Mouse (Mus musculus): ENCODE measurements around the gene Cachd1.

Cachd1 gene

GRCm38 (mm10) chr4:100776043-100776870 lies at the start of gene Cachd1:
Gene Cachd1, plus strand, starts transcription at chr4:100776675.
- DNase-seq, result peak; percentile 80

DNA sequence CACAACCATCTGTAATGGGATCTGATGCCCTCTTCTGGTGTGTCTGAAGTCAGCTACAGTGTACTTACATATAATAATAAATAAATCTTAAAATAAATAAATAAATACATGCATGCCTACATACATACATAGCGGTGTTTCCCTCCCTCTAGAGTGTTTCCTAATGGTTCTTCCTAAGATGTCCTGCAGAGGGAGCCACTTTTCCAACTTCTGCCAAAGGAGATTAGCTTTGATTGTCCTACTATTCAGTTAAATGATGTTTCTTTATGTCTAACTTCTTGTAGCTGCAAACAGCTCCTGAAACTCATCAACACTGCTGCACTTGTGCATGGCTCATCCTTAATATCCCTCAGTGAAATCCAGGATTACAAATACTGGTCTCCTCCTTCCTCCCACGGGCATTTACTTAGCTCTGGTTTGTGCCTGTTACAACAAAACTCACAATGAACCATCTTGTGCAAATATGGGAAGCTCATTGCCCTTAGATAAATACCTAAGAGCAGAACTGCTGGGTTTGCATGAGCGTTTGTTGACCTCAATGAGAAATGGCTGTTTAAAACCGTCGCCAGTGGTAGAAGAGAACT lies 47.5 kb upstream of the Cachd1 start:
- DNase-seq, result peak; percentile 52

GRCm38 (mm10) chr4:100735098-100735935 lies 41.2 kb upstream of the Cachd1 start:
- DNase-seq, result no peak

- no peak for DNase-seq
Measured at GRCm38 (mm10) chr4:100735936-100736349, 40.5 kb upstream of the Cachd1 start.

DNA sequence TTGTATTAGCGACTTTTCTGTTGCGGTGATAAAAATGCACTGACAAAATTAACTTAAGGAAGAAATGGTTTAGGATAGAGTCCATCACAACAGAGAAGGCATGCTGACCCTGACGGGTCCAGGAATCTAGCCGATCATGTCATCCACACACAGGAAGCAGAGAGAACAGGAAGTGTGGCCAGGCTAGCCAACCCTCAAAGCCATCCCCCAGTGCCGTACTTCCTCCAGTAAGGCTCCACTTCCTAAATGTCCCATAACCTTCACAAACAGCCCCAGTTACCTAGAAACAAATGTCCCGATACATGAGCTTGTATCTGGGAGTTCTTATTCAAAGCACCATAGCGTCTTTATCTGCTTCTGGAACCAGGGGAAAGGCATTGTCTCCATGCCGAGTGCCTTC lies 32.9 kb upstream of the Cachd1 start:
- no peak for DNase-seq

DNA sequence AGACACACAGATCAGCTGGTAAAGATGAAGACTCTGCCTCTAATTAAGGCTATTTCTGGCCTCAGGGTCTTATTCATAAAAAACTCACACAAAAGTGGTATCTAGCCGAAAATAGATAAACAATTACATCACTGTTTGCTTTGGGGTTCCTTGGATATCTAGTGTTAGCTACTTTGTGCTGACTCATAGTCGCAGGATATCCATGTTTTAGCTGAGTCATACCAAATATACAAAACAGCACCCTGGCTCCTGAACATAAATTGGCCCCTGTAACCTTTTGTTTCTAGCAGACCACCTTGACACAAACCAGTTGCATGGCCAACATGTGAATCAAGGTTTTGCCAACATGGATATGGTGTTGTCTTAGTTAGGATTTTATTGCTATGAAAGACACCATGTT lies 24.2 kb upstream of the Cachd1 start:
- no peak for DNase-seq

GRCm38 (mm10) chr4:100755632-100756031 lies 20.8 kb upstream of the Cachd1 start:
- DNase-seq, result no peak

DNA sequence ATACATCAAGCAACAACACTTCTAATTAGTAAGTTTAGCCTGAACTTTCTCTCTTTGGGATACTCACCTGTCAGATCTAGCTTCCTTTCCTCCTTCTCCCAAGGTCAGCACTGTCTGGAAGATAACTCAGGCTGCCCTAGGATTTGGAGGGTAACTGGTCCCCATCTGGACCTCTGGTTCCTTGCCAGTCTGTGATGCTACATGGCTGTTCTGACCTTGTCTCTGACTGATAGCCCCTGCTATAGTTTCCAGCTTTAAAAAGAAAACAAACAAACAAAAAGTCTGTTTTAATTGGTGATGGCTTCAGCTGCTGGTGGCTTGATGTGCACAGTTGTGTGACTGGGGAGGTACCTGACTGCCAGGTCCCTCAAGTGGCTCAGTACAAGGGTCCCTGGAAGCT lies 20.0 kb upstream of the Cachd1 start:
- no peak for DNase-seq

GRCm38 (mm10) chr4:100758265-100758898 lies 18.1 kb upstream of the Cachd1 start:
- DNase-seq, result no peak

DNA sequence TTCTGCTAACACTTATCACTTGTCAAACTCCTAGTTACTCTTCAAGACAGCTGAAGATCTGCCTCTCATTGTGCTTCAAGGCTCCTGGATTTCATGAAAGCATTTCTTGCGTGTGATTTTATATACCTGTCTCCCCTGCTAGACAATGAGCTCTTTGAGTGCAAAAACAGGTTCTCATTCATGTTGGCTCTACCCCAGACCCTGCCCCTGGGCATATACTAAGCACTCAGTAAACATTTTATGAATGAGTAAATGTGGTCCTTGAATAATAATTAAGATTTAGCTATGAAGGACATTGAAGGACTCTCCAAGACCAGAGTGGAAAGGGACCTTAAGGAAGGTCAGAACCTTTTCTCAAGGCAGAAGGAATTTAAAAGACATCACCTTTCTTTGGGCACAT lies 16.9 kb upstream of the Cachd1 start:
- DNase-seq, result no peak

DNA sequence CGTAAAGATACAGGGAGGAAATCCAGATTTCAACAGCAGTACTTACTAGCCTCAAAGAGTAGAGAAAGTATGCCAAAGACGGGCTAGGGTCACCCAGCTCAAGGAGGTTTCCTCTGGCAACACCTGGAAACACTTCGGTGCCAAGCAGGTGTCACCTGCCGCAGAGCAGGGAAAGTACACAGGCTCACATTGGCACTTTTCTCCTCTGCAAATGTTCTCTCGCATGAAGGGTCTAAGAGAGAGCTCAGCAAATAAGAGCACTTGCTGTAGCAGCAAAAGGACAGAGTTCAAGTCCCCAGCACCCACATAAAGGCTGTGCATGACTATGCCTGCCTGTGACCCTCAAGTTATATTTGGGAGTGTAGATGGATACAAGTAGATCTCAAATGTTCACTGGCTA lies 16.1 kb upstream of the Cachd1 start:
- no peak for DNase-seq

DNA sequence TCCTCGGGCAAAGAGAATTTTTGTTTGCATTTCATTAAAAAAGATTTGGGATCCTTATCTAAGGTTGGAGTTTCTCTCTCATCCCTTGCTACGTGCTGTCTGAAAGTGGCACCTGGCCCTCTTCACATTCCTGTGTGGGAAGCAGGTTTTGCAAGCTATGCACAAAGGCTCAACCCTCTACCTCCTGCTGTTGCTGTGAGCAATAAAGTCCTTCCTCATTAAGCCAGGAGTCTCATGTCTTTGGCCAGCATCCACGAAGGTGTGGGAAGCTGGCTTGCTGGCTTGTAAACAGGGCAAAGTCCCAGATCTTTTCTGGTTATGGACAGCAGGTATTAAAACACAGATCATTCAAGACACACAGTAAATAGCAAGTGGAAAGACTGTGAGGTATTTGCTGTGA lies 7.9 kb upstream of the Cachd1 start:
- peak; percentile 13 for DNase-seq

- DNase-seq, result peak; percentile 50
Measured at GRCm38 (mm10) chr4:100776871-100777375, 448 bp downstream of the Cachd1 start.

- DNase-seq, result peak; percentile 33
Measured at GRCm38 (mm10) chr4:100777376-100778041, 1.0 kb downstream of the Cachd1 start.

GRCm38 (mm10) chr4:100778082-100778481 lies 1.6 kb downstream of the Cachd1 start:
- no peak for DNase-seq

- no peak for DNase-seq
Measured at GRCm38 (mm10) chr4:100779023-100779422, 2.5 kb downstream of the Cachd1 start.

GRCm38 (mm10) chr4:100779695-100780094 lies 3.2 kb downstream of the Cachd1 start:
- DNase-seq, result no peak

- no peak for DNase-seq
Measured at GRCm38 (mm10) chr4:100780911-100781310, 4.4 kb downstream of the Cachd1 start.

- peak; percentile 22 for DNase-seq
Measured at GRCm38 (mm10) chr4:100782348-100782747, 5.9 kb downstream of the Cachd1 start.

DNA sequence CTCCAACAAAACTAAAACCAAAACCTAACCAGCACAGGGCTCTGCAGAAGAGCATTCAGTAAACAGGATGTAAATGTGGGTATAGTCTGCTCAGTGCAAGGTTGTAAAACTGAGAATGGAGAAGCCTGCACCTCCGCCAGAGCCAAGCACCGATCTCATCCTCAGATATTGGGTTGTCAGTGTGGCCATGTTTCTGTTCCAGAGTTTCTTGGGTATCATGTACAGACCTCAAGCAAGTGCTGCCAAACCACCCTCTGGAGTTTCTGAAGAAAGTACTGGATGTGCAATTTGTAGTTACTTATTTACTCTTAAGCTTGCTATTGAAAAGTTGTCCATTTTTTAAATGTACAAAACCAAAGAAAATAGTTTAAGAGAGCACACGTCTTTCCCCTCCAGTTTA lies 6.4 kb downstream of the Cachd1 start:
- no peak for DNase-seq

DNA sequence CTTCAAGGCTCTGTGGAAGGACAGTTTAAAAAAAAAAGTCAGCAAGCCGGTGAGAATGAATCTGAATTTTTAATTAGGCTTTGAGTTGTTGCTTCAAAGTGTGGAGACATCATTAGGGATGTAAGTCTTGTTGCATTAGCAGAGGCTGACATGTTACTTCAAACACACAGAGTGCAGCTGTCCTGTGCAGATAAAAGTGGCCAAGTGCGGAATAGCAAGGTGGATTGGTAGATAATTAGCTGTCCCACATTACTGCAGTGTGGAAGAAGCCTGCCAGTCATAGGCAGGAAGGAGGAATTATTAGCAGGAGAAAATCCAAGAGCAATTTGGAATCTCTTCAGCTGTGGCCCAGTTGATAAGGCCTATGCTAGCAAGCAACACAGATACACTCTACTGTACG lies 10.7 kb downstream of the Cachd1 start:
- no peak for DNase-seq

GRCm38 (mm10) chr4:100790176-100790575 lies 13.7 kb downstream of the Cachd1 start:
- DNase-seq, result no peak
